Mouse (Mus musculus) brain, embryonic 14.5 days (tissue): Measurements from ENCODE around the gene Tmtc4. TPM values are rescaled to one million over a fixed set of nuclear protein-coding genes. Genes with fewer than 3 reads are reported as not detected.

Experiments
- DNase-seq: peaks from one replicate; pipeline ENCODE4 v3.0.0-alpha.2; 2011; ENCODE audit warnings: low read depth
- CTCF ChIP-seq: fragments of 200-500 bp; IDR thresholded peaks from 2 replicates; pipeline ENCODE4 v1.5.1; 2012; ENCODE audit warnings: inconsistent platforms, mild to moderate bottlenecking, moderate library complexity, borderline replicate concordance; ENCODE audit not compliant: insufficient read depth, insufficient read length; ENCODE audit errors: extremely low read depth
- POLR2A ChIP-seq: fragments of 200-500 bp; IDR thresholded peaks from 2 replicates; pipeline ENCODE4 v1.6.1; 2012; ENCODE audit warnings: mild to moderate bottlenecking, inconsistent platforms, borderline replicate concordance; ENCODE audit not compliant: poor library complexity, insufficient read depth, insufficient read length, severe bottlenecking; ENCODE audit errors: extremely low read depth
- polyA plus RNA-seq: library from polyadenylated mRNA; depleted of rRNA; stranded (reverse); fragments of >200 nt; gene quantifications from 2 replicates; pipeline ENCODE4 v1.2.3, GENCODE M21; 2012; rRNA removed

Tmtc4 gene
- polyA plus RNA-seq = 32.0 and 40.0 TPM in 2 replicates

DNA sequence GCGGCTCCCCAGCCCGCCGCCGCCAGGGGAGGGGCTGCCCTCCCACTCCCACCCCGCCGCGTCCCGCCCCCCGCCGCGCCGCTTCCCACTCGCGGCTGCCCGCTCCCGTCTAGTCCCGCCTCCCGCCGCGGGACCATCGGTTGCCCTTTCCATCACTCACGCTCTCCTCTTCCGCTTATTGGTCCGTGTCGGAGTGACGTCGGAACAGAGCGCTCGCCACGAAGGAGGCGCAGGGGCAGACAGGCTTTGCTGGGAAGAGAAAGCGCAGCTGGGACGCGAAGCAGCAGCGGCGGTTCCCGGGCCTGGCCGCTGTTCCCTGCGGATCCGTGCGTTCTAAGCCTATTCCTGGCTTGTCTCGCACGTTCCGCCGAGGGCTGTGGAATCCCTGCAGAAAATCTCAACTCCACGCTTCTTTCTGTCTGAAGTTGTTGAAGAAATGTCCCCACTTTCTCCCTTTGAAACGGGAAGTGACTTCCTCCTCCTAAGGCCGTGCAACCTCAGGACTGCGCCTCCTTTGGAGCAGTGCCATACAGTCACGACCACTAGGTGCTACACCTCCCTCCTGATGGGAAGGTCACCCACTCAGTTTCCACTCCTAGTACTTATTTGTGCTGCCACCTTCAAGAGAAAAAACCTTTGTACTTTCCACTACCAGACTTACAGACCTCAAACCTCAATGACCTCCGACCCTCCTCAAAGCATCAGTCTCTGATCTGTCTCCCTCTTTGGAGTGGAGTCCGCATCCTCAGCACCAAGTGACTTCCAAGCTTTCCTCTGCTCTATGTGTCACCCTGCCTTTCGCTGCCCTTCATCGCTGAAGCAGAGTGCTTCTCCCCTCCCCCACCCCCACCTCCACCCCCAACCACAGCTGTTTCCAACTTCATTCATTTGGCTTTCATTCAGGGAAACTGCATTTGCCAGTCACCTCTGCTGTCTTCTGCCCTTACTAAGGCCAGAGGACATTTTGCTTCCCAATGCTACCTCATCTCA lies at the start of gene Tmtc4:
Gene Tmtc4 (minus strand): TSS at position 810 of the 990 bp plus-strand sequence.
- TF ChIP-seq POLR2A (peak; percentile 51; the same call in 1 of the 2 replicates), CTCF (peak; percentile 16; the same call in 1 of the 2 replicates)
- DNase-seq = peak; percentile 99

DNA sequence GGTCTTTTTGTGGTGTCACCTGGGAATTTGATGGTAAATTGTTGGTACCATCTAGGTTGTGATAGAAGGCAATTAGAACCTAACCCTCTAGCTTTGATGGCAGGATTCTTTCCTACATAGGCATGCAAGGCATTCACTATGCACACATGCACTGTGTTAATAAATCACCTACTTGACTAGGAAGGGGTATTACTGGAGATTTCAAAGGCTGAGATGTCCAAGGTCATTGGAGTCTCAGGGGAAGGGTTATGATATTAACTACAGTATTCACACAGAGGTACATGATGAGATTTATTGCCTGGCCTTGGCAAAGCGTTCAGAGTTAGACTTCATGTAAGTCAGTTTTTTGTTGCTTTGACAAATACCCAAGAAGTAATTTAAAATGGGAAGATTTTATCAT lies 48.6 kb upstream of the Tmtc4 start:
- no peak for TF ChIP-seq CTCF
- TF ChIP-seq POLR2A = no peak
- no peak for DNase-seq

DNA sequence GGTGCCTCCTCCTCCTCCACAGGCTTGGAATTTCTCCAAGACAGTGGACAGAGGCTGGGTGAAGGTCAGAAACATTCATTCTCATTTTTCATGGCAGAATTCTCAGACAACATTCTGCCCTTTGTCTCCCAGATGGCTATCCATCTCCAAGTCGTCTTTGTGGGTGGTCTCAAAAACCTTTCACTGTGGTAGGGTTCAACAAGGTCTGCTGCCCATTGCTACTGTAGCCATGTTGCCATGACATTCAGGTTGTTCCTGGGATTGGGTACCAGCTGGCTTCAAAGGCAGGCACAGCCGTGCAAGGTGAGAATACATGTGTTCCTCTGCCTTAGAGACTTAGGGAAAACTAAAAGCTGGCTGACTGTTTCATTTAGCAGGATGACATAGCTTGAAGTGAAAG lies 44.0 kb upstream of the Tmtc4 start:
- no peak for DNase-seq
- no peak for TF ChIP-seq CTCF
- no peak for TF ChIP-seq POLR2A

DNA sequence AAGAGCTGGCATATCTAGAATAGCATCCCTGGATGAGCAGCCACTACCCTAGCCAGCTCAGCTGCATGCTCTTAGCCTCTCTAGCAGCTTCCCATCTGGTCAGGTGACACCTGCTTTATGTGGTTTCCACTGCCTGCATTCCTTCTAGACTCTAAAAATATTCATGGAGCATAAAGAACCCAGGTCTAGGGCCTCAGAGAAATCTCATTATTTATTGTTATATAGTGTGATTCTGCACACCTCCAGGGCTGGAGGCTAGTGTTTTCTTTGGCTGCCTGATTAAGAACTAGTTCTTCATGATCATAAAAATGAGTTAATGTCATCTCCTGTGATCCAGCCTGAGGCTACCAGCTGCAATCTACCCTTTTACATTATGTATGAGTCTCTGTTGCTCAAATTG lies 39.1 kb upstream of the Tmtc4 start:
- TF ChIP-seq CTCF (no peak), POLR2A (no peak)
- no peak for DNase-seq

DNA sequence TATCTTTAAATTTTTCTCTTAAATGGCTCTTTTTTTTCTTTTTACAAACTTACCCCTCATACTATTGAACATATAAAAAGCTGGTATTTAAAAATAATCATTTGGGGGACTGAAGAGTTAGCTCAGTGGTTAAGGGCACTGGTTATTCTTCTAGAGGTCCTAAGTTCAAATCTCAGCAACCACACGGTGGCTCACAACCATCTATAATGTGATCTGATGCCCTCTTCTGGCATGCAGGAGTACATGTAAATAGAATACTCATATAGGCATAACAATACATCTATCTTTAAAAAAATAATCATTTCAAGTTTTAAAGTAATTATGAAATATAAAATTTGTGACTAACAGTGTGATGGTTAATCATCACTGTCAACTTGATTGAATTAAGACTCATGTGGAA lies 32.5 kb upstream of the Tmtc4 start:
- DNase-seq = no peak
- TF ChIP-seq POLR2A (no peak), CTCF (no peak)

DNA sequence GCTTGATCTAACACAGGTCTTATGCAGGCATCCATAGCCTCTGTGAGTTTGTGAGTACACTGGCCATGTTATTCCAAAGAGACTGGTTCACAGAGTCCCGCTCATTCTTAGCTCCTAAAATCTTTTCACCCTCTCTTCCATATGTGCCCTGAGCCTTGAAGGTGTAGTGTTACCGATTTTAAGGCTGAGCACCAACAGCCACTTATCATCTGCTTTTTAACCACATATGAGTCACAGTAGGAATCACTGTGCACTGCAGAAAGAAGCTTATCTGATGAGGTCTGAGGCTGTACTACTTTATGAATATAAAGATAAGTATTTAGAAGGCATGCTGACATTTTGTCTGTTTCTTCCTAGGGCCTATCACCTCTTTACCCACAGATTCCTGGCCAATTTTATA lies 31.9 kb upstream of the Tmtc4 start:
- TF ChIP-seq POLR2A (no peak), CTCF (no peak)
- no peak for DNase-seq

DNA sequence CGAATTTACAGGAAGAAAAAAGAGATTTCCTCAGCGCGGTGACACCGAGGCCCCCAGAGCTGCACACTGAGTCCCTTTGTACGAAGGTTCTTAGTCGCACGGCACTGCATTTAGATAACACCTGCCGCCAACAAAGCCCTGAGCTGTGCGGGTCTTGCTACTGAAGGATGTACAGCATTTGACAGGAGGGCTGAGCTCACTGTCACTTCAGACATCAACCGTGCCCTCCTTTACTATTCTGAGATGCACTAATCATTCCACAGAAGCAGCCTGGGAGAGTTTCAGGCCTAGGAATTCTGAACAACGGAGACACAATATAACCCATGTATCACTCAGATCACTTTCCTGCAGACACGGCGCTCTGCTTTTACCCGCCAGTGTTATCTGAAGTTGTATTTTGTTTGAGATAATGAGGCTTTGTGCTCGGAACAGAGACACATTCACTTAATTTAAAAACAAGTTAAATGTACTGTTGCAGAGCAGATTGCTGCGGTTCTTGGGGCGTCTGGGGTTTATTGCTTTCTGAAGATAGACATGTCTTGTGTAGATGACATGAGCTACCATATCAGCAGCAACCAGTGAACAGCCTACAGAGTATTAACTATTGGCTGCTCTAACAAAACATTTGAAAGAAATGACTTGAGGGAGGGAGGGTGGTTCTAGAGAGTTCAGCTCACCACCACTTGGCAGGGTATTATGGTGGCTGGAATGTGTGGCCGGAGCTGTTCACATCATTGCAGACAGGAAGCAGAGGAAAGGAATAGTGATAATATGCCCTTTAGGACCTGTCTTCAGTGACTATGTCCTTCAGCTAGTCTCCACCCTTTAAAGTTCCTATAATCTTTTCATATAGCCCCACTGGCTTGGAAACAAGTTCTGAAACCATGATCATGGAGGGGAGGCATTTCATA lies 25.5 kb upstream of the Tmtc4 start:
- no peak for TF ChIP-seq CTCF
- TF ChIP-seq POLR2A = no peak
- DNase-seq = peak; percentile 83

DNA sequence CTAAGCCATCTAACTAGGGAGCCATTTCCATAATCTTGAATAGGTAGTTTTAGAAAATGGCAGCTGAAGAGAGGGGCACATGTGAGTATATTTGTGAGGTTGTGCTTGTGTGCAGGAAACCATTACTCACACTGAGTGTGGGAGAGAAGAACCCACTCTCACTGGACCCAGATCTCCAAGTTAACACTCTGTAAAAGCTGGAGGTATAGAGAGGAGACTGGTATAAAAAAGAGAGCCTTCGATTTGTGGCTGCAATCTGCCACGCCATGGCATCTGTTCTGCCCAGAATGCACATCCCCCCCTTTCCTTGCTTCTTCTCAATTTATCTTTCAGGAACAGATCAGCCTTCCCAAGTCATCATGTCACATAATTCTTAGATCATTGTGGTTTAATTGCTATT lies 24.8 kb upstream of the Tmtc4 start:
- TF ChIP-seq POLR2A (no peak), CTCF (no peak)
- no peak for DNase-seq

DNA sequence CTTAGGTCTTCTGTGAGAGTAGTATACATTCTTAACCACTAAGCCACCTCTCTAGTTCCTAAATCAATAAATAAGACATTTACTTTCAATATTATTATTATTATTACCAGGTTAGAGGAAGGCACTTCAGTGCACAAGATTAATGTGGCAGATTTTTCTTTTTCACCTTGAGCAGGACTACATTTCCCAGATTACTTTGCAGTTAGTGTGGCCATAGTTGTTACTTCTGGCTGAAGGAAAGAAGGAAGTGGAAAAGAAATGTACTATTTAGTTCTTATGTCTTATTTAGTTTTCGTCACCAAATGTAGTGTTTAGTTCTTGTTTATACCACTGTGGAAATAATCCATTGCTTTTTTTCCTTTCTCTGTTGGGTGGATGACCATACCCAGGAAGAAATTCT lies 19.9 kb upstream of the Tmtc4 start:
- DNase-seq = no peak
- no peak for TF ChIP-seq CTCF
- no peak for TF ChIP-seq POLR2A

DNA sequence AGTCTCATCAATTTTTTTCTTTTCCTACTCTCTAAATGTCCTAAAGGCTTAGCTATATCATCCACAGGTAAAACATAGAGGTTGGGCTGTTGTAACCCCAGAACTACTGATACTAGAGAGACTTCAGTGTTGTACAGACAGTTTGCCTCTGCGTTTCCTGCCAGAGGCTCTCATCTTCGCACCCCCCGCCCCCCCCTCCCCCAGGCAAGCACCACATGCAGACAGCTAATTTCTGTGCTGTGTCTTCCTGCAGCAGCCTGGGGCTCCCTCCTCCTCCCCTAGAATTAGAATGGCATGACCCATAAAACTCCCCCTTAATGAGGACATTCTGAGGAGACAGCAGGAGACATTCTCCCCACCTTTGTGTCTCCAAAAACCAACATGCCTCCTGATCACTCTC lies 17.6 kb upstream of the Tmtc4 start:
- TF ChIP-seq CTCF (no peak), POLR2A (no peak)

DNA sequence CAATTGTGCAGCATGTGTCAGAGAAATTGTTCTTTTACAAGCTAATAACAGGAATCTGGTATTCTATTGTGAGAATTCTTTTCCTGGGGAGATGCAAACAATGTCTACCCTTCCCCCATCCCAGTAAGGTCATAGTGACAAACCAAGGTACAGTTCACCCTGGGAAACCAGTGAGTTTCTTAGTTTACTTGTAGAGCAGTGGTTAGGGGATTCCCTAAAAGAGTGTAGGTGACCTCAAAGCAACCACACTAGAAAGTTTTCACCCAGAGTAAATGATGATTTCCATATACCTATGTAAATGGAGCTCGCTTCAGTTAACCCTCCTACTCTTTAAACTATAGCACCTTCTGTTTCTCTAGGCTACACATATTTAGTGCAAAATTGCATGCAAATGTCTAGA lies 13.6 kb upstream of the Tmtc4 start:
- TF ChIP-seq CTCF = no peak
- TF ChIP-seq POLR2A = no peak
- no peak for DNase-seq

More for the DNA sequence above, 17.6 kb upstream of the Tmtc4 start:
- DNase-seq = no peak
